Mouse (Mus musculus) stomach, postnatal 0 days (tissue): Measurements from ENCODE around the gene Vangl1. TPM values are rescaled to one million over a fixed set of nuclear protein-coding genes. Genes with fewer than 3 reads are reported as not detected.
A peak's percentile ranks its signal among the peaks of the same experiment; 100 is the strongest.

ENCODE experiments used
- ATAC-seq: fragments of 200-750 bp; cut with Nextera tagmentation; 2 replicates; pipeline ENCODE4 v1.8.0; 2017; ENCODE audit not compliant: low FRiP score, low TSS enrichment
- DNase-seq: peaks from one replicate; pipeline ENCODE4 v3.0.0-alpha.2; 2016; ENCODE audit warnings: low spot score
- H3K27ac ChIP-seq: fragments of 300-500 bp; sonication (generic); replicated peaks from 2 replicates; pipeline ENCODE4 v1.5.1; 2014; ENCODE audit warnings: mild to moderate bottlenecking, control low read depth
- H3K27me3 ChIP-seq: fragments of 300-500 bp; sonication (generic); 2 replicates; pipeline ENCODE4 v1.6.1; 2014; ENCODE audit warnings: low read length; ENCODE audit not compliant: control insufficient read depth, insufficient read depth
- H3K36me3 ChIP-seq: fragments of 300-500 bp; sonication (generic); 2 replicates; pipeline ENCODE4 v1.6.1; 2014; ENCODE audit warnings: low read length, mixed read lengths; ENCODE audit not compliant: control insufficient read depth, insufficient read depth
- H3K4me1 ChIP-seq: fragments of 300-500 bp; sonication (generic); replicated peaks from 2 replicates; pipeline ENCODE4 v1.6.1; 2014; ENCODE audit warnings: antibody characterized with exemption; ENCODE audit not compliant: control insufficient read depth, insufficient read depth
- H3K4me2 ChIP-seq: fragments of 300-500 bp; sonication (generic); replicated peaks from 2 replicates; pipeline ENCODE4 v1.6.1; 2014; ENCODE audit warnings: low read depth, mild to moderate bottlenecking, control low read depth, moderate library complexity
- H3K4me3 ChIP-seq: fragments of 300-500 bp; sonication (generic); 2 replicates; pipeline ENCODE4 v1.5.1; 2014; ENCODE audit warnings: low read depth, low read length, control low read depth
- H3K9ac ChIP-seq: fragments of 300-500 bp; sonication (generic); 2 replicates; pipeline ENCODE4 v1.6.1; 2014; ENCODE audit warnings: mild to moderate bottlenecking, low read length, control low read depth, mixed read lengths
- H3K9me3 ChIP-seq: fragments of 300-500 bp; sonication (generic); 2 replicates; pipeline ENCODE4 v1.6.1; 2016; ENCODE audit warnings: low read length; ENCODE audit not compliant: control insufficient read depth
- CTCF ChIP-seq: IDR thresholded peaks from 2 replicates; pipeline ENCODE4 v1.5.1; 2016; ENCODE audit warnings: antibody characterized with exemption, low read depth, mild to moderate bottlenecking, moderate library complexity
- EP300 ChIP-seq: optimal IDR thresholded peaks from 2 replicates; pipeline ENCODE3; 2016; ENCODE audit warnings: antibody characterized with exemption
- WGBS: fragments of 180-500 bp; shearing (Covaris S2); extraction: QIAGEN DNeasy Blood & Tissue Kit; methylation state at CpG from one replicate; pipeline ENCODE4 v1.1.7; 2014; 5-methylcytosine and 5-hydroxymethylcytosine counted together
- polyA plus RNA-seq: library from polyadenylated mRNA; unstranded; fragments of >200 nt; fragmentation: Nextera tagmentation; extraction: Ambion mirVana; gene quantifications from 2 replicates; pipeline ENCODE4 v1.2.1, GENCODE M21; 2015

The Vangl1 gene
- polyA plus RNA-seq, 1 experiment from 2014 or later = 14.1 TPM

- ATAC-seq (peak; percentile 47; the same call in 1 of the 2 replicates), DNase-seq (no peak)
- no peaks in the 10 kb centered on the region for H3K4me1 ChIP-seq
- H3K36me3 ChIP-seq = no peaks in the 10 kb centered on the region
- no peak overlapping the region for H3K4me2 ChIP-seq
- H3K27ac ChIP-seq = no peak overlapping the region
- TF ChIP-seq CTCF = no peak
- TF ChIP-seq EP300 = no peak
- no peaks in the 10 kb centered on the region for H3K27me3 ChIP-seq
- H3K9ac ChIP-seq = no peak overlapping the region
- WGBS = 49% methylated on average over 2 of the region's 2 CpGs
- no peak overlapping the region for H3K4me3 ChIP-seq
- H3K9me3 ChIP-seq = no peaks in the 10 kb centered on the region
Measured at GRCm38 (mm10) chr3:102127114-102127513, 77.4 kb downstream of the Vangl1 start.

- H3K4me1 ChIP-seq = no peaks in the 10 kb centered on the region
- no peak for TF ChIP-seq EP300
- no peak for TF ChIP-seq CTCF
- ATAC-seq (no peak), DNase-seq (no peak)
- WGBS = 67% methylated on average over 1 of the region's 1 CpGs
- no peaks in the 10 kb centered on the region for H3K36me3 ChIP-seq
- H3K4me2 ChIP-seq = no peak overlapping the region
- H3K9ac ChIP-seq = no peak overlapping the region
- H3K27me3 ChIP-seq = no peaks in the 10 kb centered on the region
- no peak overlapping the region for H3K4me3 ChIP-seq
- H3K27ac ChIP-seq = no peak overlapping the region
- no peaks in the 10 kb centered on the region for H3K9me3 ChIP-seq
Measured at GRCm38 (mm10) chr3:102125546-102125945, 78.9 kb downstream of the Vangl1 start.

GRCm38 (mm10) chr3:102123654-102124053, 80.8 kb downstream of the Vangl1 start:
- H3K9me3 ChIP-seq = no peaks in the 10 kb centered on the region
- no peak overlapping the region for H3K4me2 ChIP-seq
- no peak for TF ChIP-seq EP300
- TF ChIP-seq CTCF = no peak
- no peak for DNase-seq
- H3K27ac ChIP-seq = no peak overlapping the region
- ATAC-seq = no peak
- no peaks in the 10 kb centered on the region for H3K4me1 ChIP-seq
- no peak overlapping the region for H3K9ac ChIP-seq
- no peaks in the 10 kb centered on the region for H3K27me3 ChIP-seq
- H3K4me3 ChIP-seq = no peak overlapping the region
- WGBS = 67% methylated on average over 6 of the region's 6 CpGs
- no peaks in the 10 kb centered on the region for H3K36me3 ChIP-seq

GRCm38 (mm10) chr3:102122046-102122445, 82.4 kb downstream of the Vangl1 start:
- Histone ChIP-seq H3K36me3 (no peaks in the 10 kb centered on the region), H3K27me3 (no peaks in the 10 kb centered on the region), H3K9ac (no peak overlapping the region), H3K4me1 (no peaks in the 10 kb centered on the region), H3K4me3 (no peak overlapping the region), H3K4me2 (no peak overlapping the region), H3K27ac (no peak overlapping the region), H3K9me3 (no peaks in the 10 kb centered on the region)
- TF ChIP-seq CTCF = peak; percentile 68
- TF ChIP-seq EP300 = no peak
- WGBS = 74% methylated on average over 7 of the region's 7 CpGs
- no peak for ATAC-seq
- DNase-seq = no peak

GRCm38 (mm10) chr3:102120947-102121346, 83.5 kb downstream of the Vangl1 start:
- Histone ChIP-seq H3K9ac (no peak overlapping the region), H3K4me2 (no peak overlapping the region), H3K4me1 (no peaks in the 10 kb centered on the region), H3K27ac (no peak overlapping the region), H3K27me3 (no peaks in the 10 kb centered on the region), H3K9me3 (no peaks in the 10 kb centered on the region), H3K36me3 (no peaks in the 10 kb centered on the region), H3K4me3 (no peak overlapping the region)
- TF ChIP-seq CTCF (peak; percentile 40), EP300 (no peak)
- ATAC-seq (peak; percentile 76), DNase-seq (peak; percentile 33)

- Histone ChIP-seq H3K4me3 (no peak overlapping the region), H3K9ac (no peak overlapping the region), H3K27me3 (no peaks in the 10 kb centered on the region), H3K9me3 (no peaks in the 10 kb centered on the region), H3K4me1 (no peaks in the 10 kb centered on the region), H3K4me2 (no peak overlapping the region), H3K36me3 (no peaks in the 10 kb centered on the region), H3K27ac (no peak overlapping the region)
- DNase-seq (no peak), ATAC-seq (no peak; the same call in 1 of the 2 replicates)
- 73% methylated on average over 7 of the region's 7 CpGs for WGBS
- TF ChIP-seq CTCF (no peak), EP300 (no peak)
Measured at GRCm38 (mm10) chr3:102111979-102112599, 92.4 kb downstream of the Vangl1 start.
